18 mouse cellular contexts compared by ENCODE assay signal in genomic region chr16:93769621-93770020, GRCm38 (mm10). TPM values are rescaled to one million over a fixed set of nuclear protein-coding genes. Genes with fewer than 3 reads are reported as not detected.
DNase-seq lines count a peak whose midpoint lies in the region; ATAC-seq and TF ChIP-seq lines count a peak whose summit lies in the region.
"Had no signal": no experiment of that assay in that cellular context is flagged by ENCODE, and none has a peak within 500 bp of the region (broad histone marks: within the 10 kb centered on the region; RNA-seq: fewer than 3 reads in every experiment).

No protein-coding gene starts in this region.

- H3K27me3 ChIP-seq in kidney, embryonic 16.5 days (ENCODE audit: insufficient read depth, low read length), result no peaks in the 10 kb centered on the region
- no peaks in the 10 kb centered on the region for H3K27me3 ChIP-seq in CH12.LX (replicated peaks)
- H3K27me3 ChIP-seq: liver, embryonic 13.5 days; neural tube, embryonic 13.5 days; stomach, embryonic 15.5 days had no signal

- no peak for TF ChIP-seq EP300 in CH12.LX (IDR thresholded peaks at IDR 0.05; ENCODE audit: low read length)

- H3K36me3 ChIP-seq in kidney, embryonic 16.5 days (ENCODE audit: insufficient read depth, low read length), result peaks cover 8% of the 10 kb centered on the region; the same call in 1 of the 2 replicates
- peaks cover 0 to 7% of the 10 kb centered on the region in 2 experiments for H3K36me3 ChIP-seq in CH12.LX (replicated peaks in 1 of 2; ENCODE audit: control insufficient read depth in 1 of 2, insufficient read depth in 1 of 2, low read length in 1 of 2)
- H3K36me3 ChIP-seq: heart, embryonic 10.5 days; stomach, embryonic 15.5 days had no signal

- DNase-seq in adrenal gland, postnatal 14 days, result peak; percentile 27
- no peak for DNase-seq in adrenal gland, postnatal 4 days (ENCODE audit: low spot score in 2 of 2)
- peak; percentile 48 for DNase-seq in kidney, adult 11 months
- DNase-seq in CH12.LX (ENCODE audit: extremely low read depth), result no peak
- DNase-seq in kidney, adult 9 months, result peak; percentile 62
- DNase-seq in urinary bladder, postnatal 14 days (ENCODE audit: low spot score), result no peak
- no peak for DNase-seq in retina, postnatal 1 day
- DNase-seq: adrenal gland, adult 8-10 months; gastrocnemius, postnatal 14 days; heart, postnatal 36 days; liver, embryonic 13.5 days; thymus, postnatal 14 days had no signal

- dilution Hi-C loops in CH12.LX (cut with MboI; ENCODE audit: extremely low pct_ligation_motif_present, extremely low pct_unique_long_range_greater_than_20kb, low sequenced_read_pairs), result no loop called here

- WGBS in kidney, embryonic 16.5 days, result 67% methylated on average over 15 of the region's 15 CpGs

- H3K27ac ChIP-seq in kidney, embryonic 16.5 days (ENCODE audit: low read length), result no peak overlapping the region
- no peak overlapping the region for H3K27ac ChIP-seq in CH12.LX (ENCODE audit: insufficient read depth, low read depth)
- H3K27ac ChIP-seq: liver, embryonic 13.5 days; macrophage; neural tube, embryonic 13.5 days; stomach, embryonic 15.5 days had no signal

- TF ChIP-seq POLR2A in CH12.LX (IDR thresholded peaks at IDR 0.05; ENCODE audit: low read depth, low read length), result no peak

- no peak for TF ChIP-seq RAD21 in CH12.LX (IDR thresholded peaks at IDR 0.05; ENCODE audit: low read depth, low read length)

- H3K9me3 ChIP-seq in kidney, embryonic 16.5 days (ENCODE audit: low read length), result no peaks in the 10 kb centered on the region
- no peaks in the 10 kb centered on the region for H3K9me3 ChIP-seq in CH12.LX (replicated peaks; ENCODE audit: low read length)
- H3K9me3 ChIP-seq: heart, embryonic 10.5 days; liver, embryonic 13.5 days; neural tube, embryonic 13.5 days; stomach, embryonic 15.5 days had no signal

- no peak overlapping the region for H3K9ac ChIP-seq in kidney, embryonic 16.5 days (replicated peaks; ENCODE audit: low read length)
- no peak overlapping the region for H3K9ac ChIP-seq in CH12.LX (ENCODE audit: insufficient read depth, low read depth)
- H3K9ac ChIP-seq: liver, embryonic 13.5 days; neural tube, embryonic 13.5 days; stomach, embryonic 15.5 days had no signal

- peaks cover 3% of the 10 kb centered on the region; the same call in 1 of the 2 replicates for H3K4me1 ChIP-seq in kidney, embryonic 16.5 days (ENCODE audit: insufficient read depth, low read length)
- peaks cover 7 to 18% of the 10 kb centered on the region in 2 experiments for H3K4me1 ChIP-seq in CH12.LX (ENCODE audit: control insufficient read depth in 1 of 2, insufficient read depth in 2 of 2)
- H3K4me1 ChIP-seq: neural tube, embryonic 13.5 days; stomach, embryonic 15.5 days had no signal

- H3K4me3 ChIP-seq in kidney, embryonic 16.5 days (ENCODE audit: low read length), result no peak overlapping the region
- no peak overlapping the region for H3K4me3 ChIP-seq in CH12.LX (replicated peaks in 1 of 3; ENCODE audit: low read depth in 2 of 3, low read length in 2 of 3, poor library complexity in 1 of 3)
- H3K4me3 ChIP-seq: heart, embryonic 10.5 days; liver, embryonic 13.5 days; neural tube, embryonic 13.5 days; stomach, embryonic 15.5 days had no signal

- no peaks in the 10 kb centered on the region for H3K79me2 ChIP-seq in CH12.LX (replicated peaks; ENCODE audit: control insufficient read depth, extremely low read depth, insufficient read depth, poor library complexity, severe bottlenecking)

- ATAC-seq in kidney, embryonic 16.5 days (ENCODE audit: low FRiP score, low TSS enrichment), result no peak
- ATAC-seq: forebrain, embryonic 14.5 days had no signal

- no peak for TF ChIP-seq CTCF in CH12.LX (conservative IDR thresholded peaks at IDR 0.05 in 1 of 2, IDR thresholded peaks at IDR 0.05 in 1 of 2; ENCODE audit: low read depth in 2 of 2, low read length in 2 of 2)

- in situ Hi-C loops in CH12.LX (cut with MboI; ENCODE audit: low pct_ligation_motif_present, low pct_unique_long_range_greater_than_20kb, low sequenced_read_pairs), result loop anchor here (10.0 kb wide), 1 partner anchor 165 kb away; the partner anchor contains the start of genes Cbr1 and Setd4

- H3K4me2 ChIP-seq in kidney, embryonic 16.5 days (replicated peaks; ENCODE audit: low read depth, low read length), result no peak overlapping the region
- no peak overlapping the region for H3K4me2 ChIP-seq in CH12.LX (ENCODE audit: insufficient read depth, low read depth, poor library complexity, severe bottlenecking)
- H3K4me2 ChIP-seq: liver, embryonic 13.5 days; neural tube, embryonic 13.5 days; stomach, embryonic 15.5 days had no signal

TF ChIP-seq in CH12.LX, 34 proteins besides CTCF, POLR2A, EP300 and RAD21:
- peak; percentile 13; the same call in 1 of the 2 replicates for TF ChIP-seq SMC3 (IDR thresholded peaks at IDR 0.05; ENCODE audit: low read depth, low read length)
- TF ChIP-seq ZMIZ1 (IDR thresholded peaks at IDR 0.05; ENCODE audit: low read depth, low read length), result no peak
- no peak for TF ChIP-seq POLR2AphosphoS2 (IDR thresholded peaks at IDR 0.05; ENCODE audit: low read depth, low read length)

RNA-seq across cellular contexts. Expression of gene Dop1b, which starts 57.9 kb away (rescaled TPM):
- total RNA-seq in adrenal gland, postnatal 14 days (2021), result 24.1 and 24.5 TPM in 2 replicates
- total RNA-seq in adrenal gland, postnatal 4 days (2021), result 10 to 100 TPM; 27.6 to 34.0 TPM
- polyA plus RNA-seq in kidney, embryonic 16.5 days (2015; fragmentation: Nextera tagmentation; extraction: Ambion mirVana), result 30.1 and 35.0 TPM in 2 replicates
- total RNA-seq in CH12.LX (2012; rRNA removed), result 2.4 and 4.5 TPM in 2 replicates
- 0.90 and 1.5 TPM in 2 replicates for total RNA-seq in CH12.LX (2014; rRNA removed)
- 1.7 and 3.1 TPM in 2 replicates for polyA plus RNA-seq in CH12.LX (2012; ENCODE audit: insufficient read length, low read depth)

Comparison
In these comparisons a context has a peak if more than half of its experiments do, and no peak if none do; other contexts are left out.
1. DNase-seq: peak in adrenal gland, postnatal 14 days (single experiment), kidney, adult 11 months (single experiment) and kidney, adult 9 months (single experiment); none in adrenal gland, postnatal 4 days (0 of 2), CH12.LX (single experiment), urinary bladder, postnatal 14 days (single experiment) and retina, postnatal 1 day (single experiment).